In genomic region chr1:89049506-89049905, GRCm38 (mm10) we compare ENCODE assay signal across 21 mouse cellular contexts.
"Had no signal": no experiment of that assay in that cellular context is flagged by ENCODE, and none has a peak within 500 bp of the region (broad histone marks: within the 10 kb centered on the region; RNA-seq: fewer than 3 reads in every experiment).

No protein-coding gene starts in this region.

- H3K9ac ChIP-seq: liver, embryonic 13.5 days; liver, embryonic 15.5 days; liver, postnatal 0 days; lung, embryonic 15.5 days; midbrain, embryonic 12.5 days; neural tube, embryonic 13.5 days; neural tube, embryonic 15.5 days; stomach, embryonic 15.5 days had no signal

- H3K9me3 ChIP-seq: liver, embryonic 13.5 days; liver, embryonic 15.5 days; lung, embryonic 15.5 days; midbrain, embryonic 10.5 days; midbrain, embryonic 12.5 days; neural tube, embryonic 13.5 days; neural tube, embryonic 15.5 days; stomach, embryonic 15.5 days had no signal

- ATAC-seq: liver, postnatal 0 days; midbrain, embryonic 16.5 days had no signal

- H3K4me2 ChIP-seq: liver, embryonic 13.5 days; liver, embryonic 15.5 days; lung, embryonic 15.5 days; midbrain, embryonic 12.5 days; neural tube, embryonic 13.5 days; neural tube, embryonic 15.5 days; stomach, embryonic 15.5 days had no signal

- H3K4me3 ChIP-seq: liver, embryonic 13.5 days; liver, embryonic 15.5 days; lung, embryonic 15.5 days; midbrain, embryonic 10.5 days; midbrain, embryonic 12.5 days; myocyte; neural tube, embryonic 13.5 days; neural tube, embryonic 15.5 days; stomach, embryonic 15.5 days had no signal

- H3K27me3 ChIP-seq: liver, embryonic 13.5 days; liver, embryonic 15.5 days; lung, embryonic 15.5 days; midbrain, embryonic 12.5 days; neural tube, embryonic 13.5 days; neural tube, embryonic 15.5 days; stomach, embryonic 15.5 days had no signal

- DNase-seq: liver, embryonic 13.5 days; liver, postnatal 0 days; lung, adult 2 months; lung, postnatal 10 days; lung, postnatal 4 days; midbrain, embryonic 14.5 days; retina, postnatal 1 day; spleen, adult 18-20 months; thymus, adult 18-20 months; thymus, postnatal 14 days; thymus, postnatal 36 days had no signal

- H3K4me1 ChIP-seq: liver, embryonic 13.5 days; liver, embryonic 15.5 days; lung, embryonic 15.5 days; neural tube, embryonic 13.5 days; neural tube, embryonic 15.5 days; stomach, embryonic 15.5 days had no signal

- H3K27ac ChIP-seq: liver, embryonic 13.5 days; liver, embryonic 15.5 days; lung, embryonic 15.5 days; midbrain, embryonic 10.5 days; midbrain, embryonic 12.5 days; neural tube, embryonic 13.5 days; neural tube, embryonic 15.5 days; stomach, embryonic 15.5 days; stomach, postnatal 0 days had no signal

- H3K36me3 ChIP-seq: liver, embryonic 13.5 days; liver, embryonic 15.5 days; lung, embryonic 15.5 days; midbrain, embryonic 10.5 days; midbrain, embryonic 12.5 days; neural tube, embryonic 13.5 days; neural tube, embryonic 15.5 days; stomach, embryonic 15.5 days had no signal
